9 mouse cellular contexts compared by ENCODE assay signal in genomic region chr5:45121751-45122280, GRCm38 (mm10).
"Had no signal": no experiment of that assay in that cellular context is flagged by ENCODE, and none has a peak within 500 bp of the region (broad histone marks: within the 10 kb centered on the region; RNA-seq: fewer than 3 reads in every experiment).

No protein-coding gene starts in this region.

- DNase-seq: kidney, postnatal 25 days; left cerebral cortex, postnatal 4 days; liver; liver, embryonic 13.5 days; liver, postnatal 0 days; right cerebral cortex, postnatal 14 days had no signal

- H3K4me3 ChIP-seq: liver, embryonic 13.5 days; lung, embryonic 15.5 days; midbrain, embryonic 13.5 days; stomach, embryonic 15.5 days had no signal

- H3K9me3 ChIP-seq: liver, embryonic 13.5 days; lung, embryonic 15.5 days; midbrain, embryonic 13.5 days; stomach, embryonic 15.5 days had no signal

- H3K9ac ChIP-seq: liver, embryonic 13.5 days; liver, postnatal 0 days; lung, embryonic 15.5 days; midbrain, embryonic 13.5 days; stomach, embryonic 15.5 days had no signal

- H3K36me3 ChIP-seq: liver, embryonic 13.5 days; lung, embryonic 15.5 days; midbrain, embryonic 13.5 days; stomach, embryonic 15.5 days had no signal

- H3K4me2 ChIP-seq: liver, embryonic 13.5 days; lung, embryonic 15.5 days; midbrain, embryonic 13.5 days; stomach, embryonic 15.5 days had no signal

- H3K27me3 ChIP-seq: liver, embryonic 13.5 days; lung, embryonic 15.5 days; midbrain, embryonic 13.5 days; stomach, embryonic 15.5 days had no signal

- H3K4me1 ChIP-seq: liver, embryonic 13.5 days; lung, embryonic 15.5 days; midbrain, embryonic 13.5 days; stomach, embryonic 15.5 days had no signal

- H3K27ac ChIP-seq: liver, embryonic 13.5 days; lung, embryonic 15.5 days; midbrain, embryonic 13.5 days; stomach, embryonic 15.5 days had no signal

- ATAC-seq: liver, postnatal 0 days; midbrain, embryonic 13.5 days had no signal
